Mouse (Mus musculus): ENCODE measurements around the gene Agxt. TPM values are rescaled to one million over a fixed set of nuclear protein-coding genes. Genes with fewer than 3 reads are reported as not detected.

The Agxt gene
- not detected in 2 replicates for polyA plus RNA-seq (2012)

- no peak for TF ChIP-seq GATA1 (IDR thresholded peaks at IDR 0.05; ENCODE audit: low read length)
Observed at GRCm38 (mm10) chr1:93135036-93135526, at the start of gene Agxt. Gene Agxt, plus strand, starts transcription at chr1:93135240.

GRCm38 (mm10) chr1:93092582-93092981, 42.5 kb upstream of the Agxt start:
- no peak for TF ChIP-seq GATA1 (IDR thresholded peaks at IDR 0.05; ENCODE audit: low read length)

GRCm38 (mm10) chr1:93098956-93099355, 36.1 kb upstream of the Agxt start:
- no peak for TF ChIP-seq GATA1 (IDR thresholded peaks at IDR 0.05; ENCODE audit: low read length)

GRCm38 (mm10) chr1:93100243-93100575, 34.8 kb upstream of the Agxt start:
- no peak for TF ChIP-seq GATA1 (IDR thresholded peaks at IDR 0.05; ENCODE audit: low read length)

GRCm38 (mm10) chr1:93100576-93101491, 34.2 kb upstream of the Agxt start:
- TF ChIP-seq GATA1 (IDR thresholded peaks at IDR 0.05; ENCODE audit: low read length) = no peak

- no peak for TF ChIP-seq GATA1 (IDR thresholded peaks at IDR 0.05; ENCODE audit: low read length)
Observed at GRCm38 (mm10) chr1:93101571-93102061, 33.4 kb upstream of the Agxt start, which contains the start of gene Kif1a. Gene Kif1a, minus strand, starts transcription at chr1:93101951.

- TF ChIP-seq GATA1 (IDR thresholded peaks at IDR 0.05; ENCODE audit: low read length) = no peak
Observed at GRCm38 (mm10) chr1:93102700-93103099, 32.3 kb upstream of the Agxt start.

- no peak for TF ChIP-seq GATA1 (IDR thresholded peaks at IDR 0.05; ENCODE audit: low read length)
Observed at GRCm38 (mm10) chr1:93114713-93115463, 20.2 kb upstream of the Agxt start.

GRCm38 (mm10) chr1:93115471-93115870, 19.6 kb upstream of the Agxt start:
- no peak for TF ChIP-seq GATA1 (IDR thresholded peaks at IDR 0.05; ENCODE audit: low read length)

GRCm38 (mm10) chr1:93118816-93119215, 16.2 kb upstream of the Agxt start:
- no peak for TF ChIP-seq GATA1 (IDR thresholded peaks at IDR 0.05; ENCODE audit: low read length)

- TF ChIP-seq GATA1 (IDR thresholded peaks at IDR 0.05; ENCODE audit: low read length) = no peak
Observed at GRCm38 (mm10) chr1:93123179-93123854, 11.7 kb upstream of the Agxt start.

- no peak for TF ChIP-seq GATA1 (IDR thresholded peaks at IDR 0.05; ENCODE audit: low read length)
Observed at GRCm38 (mm10) chr1:93124066-93124465, 11.0 kb upstream of the Agxt start.

- no peak for TF ChIP-seq GATA1 (IDR thresholded peaks at IDR 0.05; ENCODE audit: low read length)
Observed at GRCm38 (mm10) chr1:93125256-93125655, 9.8 kb upstream of the Agxt start.

GRCm38 (mm10) chr1:93128209-93128608, 6.8 kb upstream of the Agxt start:
- TF ChIP-seq GATA1 (IDR thresholded peaks at IDR 0.05; ENCODE audit: low read length) = no peak

GRCm38 (mm10) chr1:93128710-93129349, 6.2 kb upstream of the Agxt start:
- TF ChIP-seq GATA1 (IDR thresholded peaks at IDR 0.05; ENCODE audit: low read length) = no peak
